Mouse (Mus musculus): Measurements from ENCODE around the gene Prickle2. TPM values are rescaled to one million over a fixed set of nuclear protein-coding genes. Genes with fewer than 3 reads are reported as not detected.

Prickle2 gene
- polyA plus RNA-seq, 2 experiments: 0.15 to 0.20 TPM

GRCm38 (mm10) chr6:92509712-92510111, 196.2 kb downstream of the Prickle2 start:
- WGBS (ENCODE audit: insufficient replicate concordance): 30% methylated on average over 2 of the region's 2 CpGs
- DNase-seq (ENCODE audit: low read depth in 3 of 3, low spot score in 3 of 3): no peak
- Histone ChIP-seq H3K27me3 (ENCODE audit: control insufficient read depth, insufficient read depth, low read length) (no peaks in the 10 kb centered on the region), H3K4me1 (replicated peaks; ENCODE audit: control insufficient read depth in 2 of 2, insufficient read depth in 2 of 2, low read length in 1 of 2) (no peaks in the 10 kb centered on the region), H3K27ac (no peak overlapping the region), H3K9ac (replicated peaks) (no peak overlapping the region), H3K36me3 (replicated peaks; ENCODE audit: control insufficient read depth, insufficient read depth, low read depth) (no peaks in the 10 kb centered on the region), H3K9me3 (ENCODE audit: control insufficient read depth, low read length) (no peaks in the 10 kb centered on the region), H3K4me2 (ENCODE audit: low read depth) (no peak overlapping the region), H3K4me3 (ENCODE audit: insufficient read depth in 1 of 2, low read depth in 2 of 2, low read length in 2 of 2) (no peak overlapping the region)
- no peak for ATAC-seq (ENCODE audit: insufficient read depth)
- TF ChIP-seq EP300 (IDR thresholded peaks at IDR 0.05; ENCODE audit: low read depth) (no peak), CTCF (IDR thresholded peaks at IDR 0.05; ENCODE audit: low read depth) (no peak)

GRCm38 (mm10) chr6:92506276-92506675, 199.7 kb downstream of the Prickle2 start:
- Histone ChIP-seq H3K4me3 (ENCODE audit: insufficient read depth in 1 of 2, low read depth in 2 of 2, low read length in 2 of 2) (no peak overlapping the region), H3K36me3 (replicated peaks; ENCODE audit: control insufficient read depth, insufficient read depth, low read depth) (no peaks in the 10 kb centered on the region), H3K9ac (replicated peaks) (no peak overlapping the region), H3K4me1 (replicated peaks; ENCODE audit: control insufficient read depth in 2 of 2, insufficient read depth in 2 of 2, low read length in 1 of 2) (no peaks in the 10 kb centered on the region), H3K27ac (no peak overlapping the region), H3K9me3 (ENCODE audit: control insufficient read depth, low read length) (no peaks in the 10 kb centered on the region), H3K27me3 (ENCODE audit: control insufficient read depth, insufficient read depth, low read length) (no peaks in the 10 kb centered on the region), H3K4me2 (ENCODE audit: low read depth) (no peak overlapping the region)
- ATAC-seq (ENCODE audit: insufficient read depth) (no peak), DNase-seq (ENCODE audit: low read depth in 3 of 3, low spot score in 3 of 3) (no peak)
- TF ChIP-seq CTCF (IDR thresholded peaks at IDR 0.05; ENCODE audit: low read depth): no peak
- TF ChIP-seq EP300 (IDR thresholded peaks at IDR 0.05; ENCODE audit: low read depth): no peak
- WGBS (ENCODE audit: insufficient replicate concordance): 69% methylated on average over 3 of the region's 3 CpGs

GRCm38 (mm10) chr6:92499449-92499848, 206.5 kb downstream of the Prickle2 start:
- no peak for TF ChIP-seq CTCF (IDR thresholded peaks at IDR 0.05; ENCODE audit: low read depth)
- TF ChIP-seq EP300 (IDR thresholded peaks at IDR 0.05; ENCODE audit: low read depth): no peak
- 56% methylated on average over 4 of the region's 4 CpGs for WGBS (ENCODE audit: insufficient replicate concordance)
- no peak overlapping the region for H3K9ac ChIP-seq (replicated peaks)
- H3K27me3 ChIP-seq (ENCODE audit: control insufficient read depth, insufficient read depth, low read length): no peaks in the 10 kb centered on the region
- no peak overlapping the region for H3K4me2 ChIP-seq (ENCODE audit: low read depth)
- DNase-seq (ENCODE audit: low read depth in 3 of 3, low spot score in 3 of 3) (no peak), ATAC-seq (ENCODE audit: insufficient read depth) (no peak)
- H3K9me3 ChIP-seq (ENCODE audit: control insufficient read depth, low read length): no peaks in the 10 kb centered on the region
- H3K36me3 ChIP-seq (replicated peaks; ENCODE audit: control insufficient read depth, insufficient read depth, low read depth): no peaks in the 10 kb centered on the region
- no peak overlapping the region for H3K27ac ChIP-seq
- H3K4me3 ChIP-seq (ENCODE audit: insufficient read depth in 1 of 2, low read depth in 2 of 2, low read length in 2 of 2): no peak overlapping the region
- H3K4me1 ChIP-seq (replicated peaks; ENCODE audit: control insufficient read depth in 2 of 2, insufficient read depth in 2 of 2, low read length in 1 of 2): no peaks in the 10 kb centered on the region

GRCm38 (mm10) chr6:92498574-92498973, 207.4 kb downstream of the Prickle2 start:
- WGBS (ENCODE audit: insufficient replicate concordance): 62% methylated on average over 6 of the region's 6 CpGs
- no peak overlapping the region for H3K4me3 ChIP-seq (ENCODE audit: insufficient read depth in 1 of 2, low read depth in 2 of 2, low read length in 2 of 2)
- H3K27ac ChIP-seq: no peak overlapping the region
- ATAC-seq (ENCODE audit: insufficient read depth): no peak
- TF ChIP-seq CTCF (IDR thresholded peaks at IDR 0.05; ENCODE audit: low read depth): no peak
- TF ChIP-seq EP300 (IDR thresholded peaks at IDR 0.05; ENCODE audit: low read depth): no peak
- H3K9ac ChIP-seq (replicated peaks): no peak overlapping the region
- H3K27me3 ChIP-seq (ENCODE audit: control insufficient read depth, insufficient read depth, low read length): no peaks in the 10 kb centered on the region
- H3K4me2 ChIP-seq (ENCODE audit: low read depth): no peak overlapping the region
- no peaks in the 10 kb centered on the region for H3K36me3 ChIP-seq (replicated peaks; ENCODE audit: control insufficient read depth, insufficient read depth, low read depth)
- no peaks in the 10 kb centered on the region for H3K4me1 ChIP-seq (replicated peaks; ENCODE audit: control insufficient read depth in 2 of 2, insufficient read depth in 2 of 2, low read length in 1 of 2)
- H3K9me3 ChIP-seq (ENCODE audit: control insufficient read depth, low read length): no peaks in the 10 kb centered on the region
- no peak for DNase-seq (ENCODE audit: low read depth in 3 of 3, low spot score in 3 of 3)

- ATAC-seq (ENCODE audit: insufficient read depth): no peak
- H3K36me3 ChIP-seq (replicated peaks; ENCODE audit: control insufficient read depth, insufficient read depth, low read depth): no peaks in the 10 kb centered on the region
- H3K9me3 ChIP-seq (ENCODE audit: control insufficient read depth, low read length): no peaks in the 10 kb centered on the region
- DNase-seq (ENCODE audit: low read depth in 3 of 3, low spot score in 3 of 3): no peak
- 59% methylated on average over 4 of the region's 4 CpGs for WGBS (ENCODE audit: insufficient replicate concordance)
- no peaks in the 10 kb centered on the region for H3K4me1 ChIP-seq (replicated peaks; ENCODE audit: control insufficient read depth in 2 of 2, insufficient read depth in 2 of 2, low read length in 1 of 2)
- H3K4me2 ChIP-seq (ENCODE audit: low read depth): no peak overlapping the region
- no peaks in the 10 kb centered on the region for H3K27me3 ChIP-seq (ENCODE audit: control insufficient read depth, insufficient read depth, low read length)
- no peak for TF ChIP-seq CTCF (IDR thresholded peaks at IDR 0.05; ENCODE audit: low read depth)
- no peak for TF ChIP-seq EP300 (IDR thresholded peaks at IDR 0.05; ENCODE audit: low read depth)
- no peak overlapping the region for H3K4me3 ChIP-seq (ENCODE audit: insufficient read depth in 1 of 2, low read depth in 2 of 2, low read length in 2 of 2)
- H3K9ac ChIP-seq (replicated peaks): no peak overlapping the region
- H3K27ac ChIP-seq: no peak overlapping the region
These were observed 208.7 kb downstream of the Prickle2 start for GRCm38 (mm10) chr6:92497279-92497678.
